ENCODE assay signal across 9 mouse cellular contexts in genomic region chr3:14874402-14875040, GRCm38 (mm10). TPM values are rescaled to one million over a fixed set of nuclear protein-coding genes. Genes with fewer than 3 reads are reported as not detected.
A peak's percentile ranks its signal among the peaks of the same experiment; 100 is the strongest.
DNase-seq lines count a peak whose midpoint lies in the region; ATAC-seq and TF ChIP-seq lines count a peak whose summit lies in the region.
"Had no signal": no experiment of that assay in that cellular context is flagged by ENCODE, and none has a peak within 500 bp of the region (broad histone marks: within the 10 kb centered on the region; RNA-seq: fewer than 3 reads in every experiment).

No protein-coding gene starts in this region.

- TF ChIP-seq CTCF in left cerebral cortex, adult 2 months (IDR thresholded peaks at IDR 0.05), result peak; percentile 82
- TF ChIP-seq CTCF in midbrain, postnatal 0 days (IDR thresholded peaks at IDR 0.05), result peak; percentile 82

- H3K36me3 ChIP-seq in hindbrain, embryonic 14.5 days (replicated peaks; ENCODE audit: control insufficient read depth, insufficient read depth), result no peaks in the 10 kb centered on the region
- H3K36me3 ChIP-seq in midbrain, postnatal 0 days (ENCODE audit: insufficient read depth, low read length), result no peaks in the 10 kb centered on the region
- H3K36me3 ChIP-seq: embryonic facial prominence, embryonic 12.5 days had no signal

- WGBS in hindbrain, embryonic 14.5 days, result 51% methylated on average over 8 of the region's 8 CpGs
- 52% methylated on average over 8 of the region's 8 CpGs for WGBS in midbrain, postnatal 0 days

- H3K27me3 ChIP-seq in hindbrain, embryonic 14.5 days (ENCODE audit: control insufficient read depth, insufficient read depth, low read length), result no peaks in the 10 kb centered on the region
- H3K27me3 ChIP-seq in midbrain, postnatal 0 days (ENCODE audit: insufficient read depth, low read length), result no peaks in the 10 kb centered on the region
- H3K27me3 ChIP-seq: embryonic facial prominence, embryonic 12.5 days had no signal

- no peak overlapping the region for H3K4me3 ChIP-seq in left cerebral cortex, adult 2 months
- H3K4me3 ChIP-seq in hindbrain, embryonic 14.5 days (replicated peaks; ENCODE audit: low read length), result no peak overlapping the region
- H3K4me3 ChIP-seq in midbrain, postnatal 0 days (ENCODE audit: low read depth, low read length), result no peak overlapping the region
- H3K4me3 ChIP-seq: embryonic facial prominence, embryonic 12.5 days had no signal

- no peak overlapping the region for H3K9ac ChIP-seq in hindbrain, embryonic 14.5 days
- H3K9ac ChIP-seq in midbrain, postnatal 0 days (replicated peaks; ENCODE audit: low read length, poor library complexity, severe bottlenecking), result no peak overlapping the region
- H3K9ac ChIP-seq: embryonic facial prominence, embryonic 12.5 days had no signal

- H3K9me3 ChIP-seq in hindbrain, embryonic 14.5 days (ENCODE audit: control insufficient read depth, low read length), result no peaks in the 10 kb centered on the region
- no peaks in the 10 kb centered on the region for H3K9me3 ChIP-seq in midbrain, postnatal 0 days (ENCODE audit: low read length)
- H3K9me3 ChIP-seq: embryonic facial prominence, embryonic 12.5 days had no signal

- no peaks in the 10 kb centered on the region for H3K4me1 ChIP-seq in hindbrain, embryonic 14.5 days (replicated peaks; ENCODE audit: control insufficient read depth, insufficient read depth, low read length)
- H3K4me1 ChIP-seq in midbrain, postnatal 0 days (ENCODE audit: insufficient read depth, low read length), result no peaks in the 10 kb centered on the region
- H3K4me1 ChIP-seq: embryonic facial prominence, embryonic 12.5 days had no signal

- no peak overlapping the region for H3K27ac ChIP-seq in left cerebral cortex, adult 2 months
- H3K27ac ChIP-seq in hindbrain, embryonic 14.5 days, result no peak overlapping the region
- no peak overlapping the region for H3K27ac ChIP-seq in midbrain, postnatal 0 days (ENCODE audit: low read depth, low read length)
- H3K27ac ChIP-seq: embryonic facial prominence, embryonic 12.5 days had no signal

- H3K4me2 ChIP-seq in hindbrain, embryonic 14.5 days (replicated peaks), result no peak overlapping the region
- no peak overlapping the region for H3K4me2 ChIP-seq in midbrain, postnatal 0 days (ENCODE audit: low read depth, low read length, poor library complexity, severe bottlenecking)
- H3K4me2 ChIP-seq: embryonic facial prominence, embryonic 12.5 days had no signal

- ATAC-seq in hindbrain, embryonic 14.5 days (ENCODE audit: low FRiP score), result no peak
- peak; percentile 62; the same call in 1 of the 2 replicates for ATAC-seq in midbrain, postnatal 0 days (ENCODE audit: low FRiP score)

- intact Hi-C loops in left cerebral cortex, adult 2 months (cut with DNase I), result loop anchor here (1.0 to 5.0 kb wide), 3 partner anchors 197 to 368 kb away; no protein-coding TSS in a partner anchor
- intact Hi-C loops in left cerebral cortex, postnatal 4 days (cut with DNase I), result loop anchor here (5.0 kb wide), 2 partner anchors 323 to 368 kb away; no protein-coding TSS in a partner anchor

- no peak for DNase-seq in left cerebral cortex, adult 2 months (ENCODE audit: extremely low spot score in 1 of 2, low spot score in 2 of 2)
- no peak for DNase-seq in left cerebral cortex, postnatal 4 days
- DNase-seq in ZHBTc4 (ENCODE audit: low read depth, low spot score), result peak; percentile 73
- DNase-seq in hindbrain, embryonic 14.5 days (ENCODE audit: low spot score), result peak; percentile 92
- DNase-seq in midbrain, postnatal 0 days (ENCODE audit: low spot score), result peak; percentile 84
- DNase-seq in layer of hippocampus, adult 11-12 months (ENCODE audit: low spot score), result no peak
- DNase-seq in kidney, adult 18-20 months, result no peak
- no peak for DNase-seq in ovary, adult 18-20 months (ENCODE audit: low spot score)

RNA-seq across cellular contexts. Expression of gene Car3, which starts 11.2 kb away (rescaled TPM):
- total RNA-seq in left cerebral cortex, adult 2 months (2021), result under 1 TPM; 0.61 to 0.72 TPM
- total RNA-seq in left cerebral cortex, postnatal 4 days (2021), result 1 to 10 TPM; 1.6 to 2.2 TPM
- polyA plus RNA-seq in hindbrain, embryonic 14.5 days (2014; fragmentation: Nextera tagmentation; extraction: Ambion mirVana), result 0.82 and 1.6 TPM in 2 replicates
- 0.99 and 1.3 TPM in 2 replicates for total RNA-seq in midbrain, postnatal 0 days (2014; rRNA removed)
- polyA plus RNA-seq in midbrain, postnatal 0 days (2015; fragmentation: Nextera tagmentation; extraction: Ambion mirVana), result 1.7 and 2.5 TPM in 2 replicates

RNA-seq across cellular contexts. Expression of gene Car2, which starts 11.6 kb away (rescaled TPM):
- total RNA-seq in left cerebral cortex, adult 2 months (2021), result 100 to 1,000 TPM; 101 to 106 TPM
- 10 to 100 TPM; 19.7 to 22.2 TPM for total RNA-seq in left cerebral cortex, postnatal 4 days (2021)
- polyA plus RNA-seq in hindbrain, embryonic 14.5 days (2014; fragmentation: Nextera tagmentation; extraction: Ambion mirVana), result 43.5 and 44.7 TPM in 2 replicates
- 31.9 and 50.1 TPM in 2 replicates for total RNA-seq in midbrain, postnatal 0 days (2014; rRNA removed)
- polyA plus RNA-seq in midbrain, postnatal 0 days (2015; fragmentation: Nextera tagmentation; extraction: Ambion mirVana), result 32.4 and 38.1 TPM in 2 replicates

Comparison
In these comparisons a context has a peak if more than half of its experiments do, and no peak if none do; other contexts are left out.
1. DNase-seq: peak in ZHBTc4 (single experiment), hindbrain, embryonic 14.5 days (single experiment) and midbrain, postnatal 0 days (single experiment); none in left cerebral cortex, adult 2 months (0 of 2), left cerebral cortex, postnatal 4 days (single experiment), layer of hippocampus, adult 11-12 months (single experiment), kidney, adult 18-20 months (single experiment) and ovary, adult 18-20 months (single experiment).